Mouse (Mus musculus) forebrain, embryonic 10.5 days (tissue): ENCODE data around the gene Gpc6. TPM values are rescaled to one million over a fixed set of nuclear protein-coding genes. Genes with fewer than 3 reads are reported as not detected.

Experiments used
- DNase-seq: peaks from one replicate; pipeline ENCODE4 v3.0.0-alpha.2; 2017; ENCODE audit warnings: low spot score; ENCODE audit errors: extremely low spot score
- H3K27ac ChIP-seq: fragments of 300-500 bp; sonication (generic); 2 replicates; pipeline ENCODE4 v1.5.1; 2016; ENCODE audit warnings: mild to moderate bottlenecking
- H3K27me3 ChIP-seq: fragments of 300-500 bp; sonication (generic); 2 replicates; pipeline ENCODE4 v1.6.1; 2016; ENCODE audit warnings: mild to moderate bottlenecking; ENCODE audit not compliant: poor library complexity, severe bottlenecking
- H3K36me3 ChIP-seq: fragments of 300-500 bp; sonication (generic); replicated peaks from 2 replicates; pipeline ENCODE4 v1.6.1; 2016; ENCODE audit warnings: mild to moderate bottlenecking, moderate library complexity
- H3K4me1 ChIP-seq: fragments of 300-500 bp; sonication (generic); 2 replicates; pipeline ENCODE4 v1.6.1; 2016
- H3K4me3 ChIP-seq: fragments of 300-500 bp; sonication (generic); 2 replicates; pipeline ENCODE4 v1.5.1; 2016; ENCODE audit warnings: mild to moderate bottlenecking, moderate library complexity
- H3K9me3 ChIP-seq: fragments of 300-500 bp; sonication (generic); 2 replicates; pipeline ENCODE4 v1.6.1; 2016; ENCODE audit warnings: mild to moderate bottlenecking, moderate library complexity
- WGBS: fragments of 180-500 bp; shearing (Covaris S2); methylation state at CpG from one replicate; pipeline ENCODE4 v1.1.7; 2016; 5-methylcytosine and 5-hydroxymethylcytosine counted together
- polyA plus RNA-seq: library from polyadenylated mRNA; unstranded; fragments of >200 nt; fragmentation: Nextera tagmentation; extraction: Ambion mirVana; gene quantifications from 2 replicates; pipeline ENCODE4 v1.2.1, GENCODE M21; 2016

Gene Gpc6
- polyA plus RNA-seq, 1 experiment from 2014 or later = 36.5 TPM

- H3K4me3 ChIP-seq = no peak overlapping the region
- no peaks in the 10 kb centered on the region for H3K4me1 ChIP-seq
- no peaks in the 10 kb centered on the region for H3K27me3 ChIP-seq
- no peak for DNase-seq
- 95% methylated on average over 3 of the region's 3 CpGs for WGBS
- no peak overlapping the region for H3K27ac ChIP-seq
- no peaks in the 10 kb centered on the region for H3K36me3 ChIP-seq
- H3K9me3 ChIP-seq = no peaks in the 10 kb centered on the region
Observed at GRCm38 (mm10) chr14:116974708-116975107, 49.6 kb downstream of the Gpc6 start.

- Histone ChIP-seq H3K9me3 (no peaks in the 10 kb centered on the region), H3K36me3 (no peaks in the 10 kb centered on the region), H3K4me3 (no peak overlapping the region), H3K27me3 (no peaks in the 10 kb centered on the region), H3K4me1 (no peaks in the 10 kb centered on the region), H3K27ac (no peak overlapping the region)
- DNase-seq = no peak
- WGBS = 88% methylated on average over 4 of the region's 4 CpGs
Observed at GRCm38 (mm10) chr14:116975224-116975623, 50.1 kb downstream of the Gpc6 start.

GRCm38 (mm10) chr14:116977259-116977658 is 52.1 kb downstream of the Gpc6 start:
- H3K27ac ChIP-seq = no peak overlapping the region
- 93% methylated on average over 2 of the region's 2 CpGs for WGBS
- no peak for DNase-seq
- H3K36me3 ChIP-seq = 0 out of 2 replicates have a peak, but pooled peaks cover 3% of the 10 kb centered on the region
- no peak overlapping the region for H3K4me3 ChIP-seq
- H3K4me1 ChIP-seq = no peaks in the 10 kb centered on the region
- H3K9me3 ChIP-seq = no peaks in the 10 kb centered on the region
- no peaks in the 10 kb centered on the region for H3K27me3 ChIP-seq

GRCm38 (mm10) chr14:116979714-116980382 is 54.7 kb downstream of the Gpc6 start:
- no peak overlapping the region for H3K27ac ChIP-seq
- no peaks in the 10 kb centered on the region for H3K9me3 ChIP-seq
- H3K4me1 ChIP-seq = no peaks in the 10 kb centered on the region
- DNase-seq = no peak
- no peak overlapping the region for H3K4me3 ChIP-seq
- no peaks in the 10 kb centered on the region for H3K27me3 ChIP-seq
- WGBS = 93% methylated on average over 10 of the region's 10 CpGs
- 0 out of 2 replicates have a peak, but pooled peaks cover 3% of the 10 kb centered on the region for H3K36me3 ChIP-seq

- Histone ChIP-seq H3K4me1 (no peaks in the 10 kb centered on the region), H3K4me3 (no peak overlapping the region), H3K27ac (no peak overlapping the region), H3K36me3 (0 out of 2 replicates have a peak, but pooled peaks cover 3% of the 10 kb centered on the region), H3K9me3 (no peaks in the 10 kb centered on the region), H3K27me3 (no peaks in the 10 kb centered on the region)
- no peak for DNase-seq
- WGBS = 88% methylated on average over 4 of the region's 4 CpGs
Observed at GRCm38 (mm10) chr14:116981711-116982110, 56.6 kb downstream of the Gpc6 start.

- Histone ChIP-seq H3K9me3 (peaks cover 8% of the 10 kb centered on the region; the same call in 1 of the 2 replicates), H3K27ac (no peak overlapping the region), H3K4me1 (no peaks in the 10 kb centered on the region), H3K36me3 (peaks cover 31% of the 10 kb centered on the region), H3K27me3 (no peaks in the 10 kb centered on the region), H3K4me3 (no peak overlapping the region)
- WGBS = 91% methylated on average over 3 of the region's 3 CpGs
- DNase-seq = no peak
Observed at GRCm38 (mm10) chr14:116987341-116987740, 62.2 kb downstream of the Gpc6 start.

- 86% methylated on average over 1 of the region's 1 CpGs for WGBS
Observed at GRCm38 (mm10) chr14:117000376-117000775, 75.3 kb downstream of the Gpc6 start.

GRCm38 (mm10) chr14:117002313-117002712 is 77.2 kb downstream of the Gpc6 start:
- no peak overlapping the region for H3K27ac ChIP-seq
- H3K4me1 ChIP-seq = no peaks in the 10 kb centered on the region
- no peaks in the 10 kb centered on the region; the same call in 1 of the 2 replicates for H3K9me3 ChIP-seq
- no peak overlapping the region for H3K4me3 ChIP-seq
- H3K36me3 ChIP-seq = peaks cover 5% of the 10 kb centered on the region; the same call in 1 of the 2 replicates
- no peak for DNase-seq
- H3K27me3 ChIP-seq = no peaks in the 10 kb centered on the region
- 85% methylated on average over 8 of the region's 8 CpGs for WGBS

More at GRCm38 (mm10) chr14:117000376-117000775, 75.3 kb downstream of the Gpc6 start:
- no peaks in the 10 kb centered on the region for H3K4me1 ChIP-seq
- peaks cover 5% of the 10 kb centered on the region; the same call in 1 of the 2 replicates for H3K36me3 ChIP-seq
- no peaks in the 10 kb centered on the region for H3K9me3 ChIP-seq
- no peak overlapping the region for H3K4me3 ChIP-seq
- no peak for DNase-seq
- H3K27me3 ChIP-seq = no peaks in the 10 kb centered on the region
- no peak overlapping the region for H3K27ac ChIP-seq

- Histone ChIP-seq H3K4me3 (no peak overlapping the region), H3K36me3 (peaks cover 10% of the 10 kb centered on the region), H3K27ac (no peak overlapping the region), H3K4me1 (peaks cover 28% of the 10 kb centered on the region), H3K9me3 (peaks cover 5% of the 10 kb centered on the region; the same call in 1 of the 2 replicates), H3K27me3 (no peaks in the 10 kb centered on the region)
- 84% methylated on average over 3 of the region's 3 CpGs for WGBS
- no peak for DNase-seq
Observed at GRCm38 (mm10) chr14:117008781-117009180, 83.7 kb downstream of the Gpc6 start.

- DNase-seq = no peak
- H3K9me3 ChIP-seq = no peaks in the 10 kb centered on the region
- no peak overlapping the region for H3K4me3 ChIP-seq
- H3K36me3 ChIP-seq = no peaks in the 10 kb centered on the region; the same call in none of the 2 replicates
- H3K27ac ChIP-seq = no peak overlapping the region
- no peaks in the 10 kb centered on the region for H3K27me3 ChIP-seq
- 95% methylated on average over 1 of the region's 1 CpGs for WGBS
- peaks cover 70% of the 10 kb centered on the region for H3K4me1 ChIP-seq
Observed at GRCm38 (mm10) chr14:117012969-117013368, 87.9 kb downstream of the Gpc6 start.

GRCm38 (mm10) chr14:117013554-117014117 is 88.5 kb downstream of the Gpc6 start:
- Histone ChIP-seq H3K27ac (peak overlapping the region; percentile 63; the same call in 1 of the 2 replicates), H3K36me3 (no peaks in the 10 kb centered on the region; the same call in 1 of the 2 replicates), H3K4me1 (peaks cover 73% of the 10 kb centered on the region), H3K27me3 (no peaks in the 10 kb centered on the region), H3K4me3 (no peak overlapping the region), H3K9me3 (no peaks in the 10 kb centered on the region)
- 41% methylated on average over 3 of the region's 3 CpGs for WGBS
- DNase-seq = no peak

GRCm38 (mm10) chr14:117015333-117015922 is 90.3 kb downstream of the Gpc6 start:
- peak overlapping the region; percentile 63 for H3K27ac ChIP-seq
- WGBS = 11% methylated on average over 4 of the region's 4 CpGs
- no peaks in the 10 kb centered on the region for H3K36me3 ChIP-seq
- H3K9me3 ChIP-seq = no peaks in the 10 kb centered on the region
- no peak for DNase-seq
- no peak overlapping the region for H3K4me3 ChIP-seq
- no peaks in the 10 kb centered on the region for H3K27me3 ChIP-seq
- H3K4me1 ChIP-seq = peaks cover 86% of the 10 kb centered on the region
